Mouse (Mus musculus) natural killer cell, adult 2 months (primary cell): ENCODE results near the gene Tor1aip2.

Source experiments
- DNase-seq, 2 experiments: peaks; one replicate each; pipeline ENCODE4 v3.0.0; 2022; ENCODE audit warnings: low spot score in 2 of 2

Gene Tor1aip2

GRCm38 (mm10) chr1:156035269-156035929 is at the start of gene Tor1aip2:
Gene Tor1aip2, plus strand, starts transcription at chr1:156035403.
- DNase-seq: no peak

GRCm38 (mm10) chr1:155987625-155988024 is 47.6 kb upstream of the Tor1aip2 start:
- no peak for DNase-seq

GRCm38 (mm10) chr1:155989387-155989786 is 45.8 kb upstream of the Tor1aip2 start:
- no peak for DNase-seq

GRCm38 (mm10) chr1:155990391-155990790 is 44.8 kb upstream of the Tor1aip2 start:
- no peak for DNase-seq

GRCm38 (mm10) chr1:155994524-155994923 is 40.7 kb upstream of the Tor1aip2 start:
- no peak for DNase-seq

- no peak for DNase-seq
These were observed 39.6 kb upstream of the Tor1aip2 start for GRCm38 (mm10) chr1:155995612-155996011.

- no peak for DNase-seq
These were observed 32.8 kb upstream of the Tor1aip2 start for GRCm38 (mm10) chr1:156002366-156002765.

- DNase-seq: no peak
These were observed 31.8 kb upstream of the Tor1aip2 start for GRCm38 (mm10) chr1:156003201-156003935.

GRCm38 (mm10) chr1:156005906-156006305 is 29.3 kb upstream of the Tor1aip2 start:
- DNase-seq: no peak

GRCm38 (mm10) chr1:156009003-156009402 is 26.2 kb upstream of the Tor1aip2 start:
- peak in 1 of 2 experiments; percentile 7 for DNase-seq

- no peak for DNase-seq
These were observed 15.4 kb upstream of the Tor1aip2 start for GRCm38 (mm10) chr1:156019800-156020199.

- DNase-seq: no peak
These were observed 14.8 kb upstream of the Tor1aip2 start for GRCm38 (mm10) chr1:156020402-156020801.

GRCm38 (mm10) chr1:156024831-156025503 is 10.2 kb upstream of the Tor1aip2 start:
- no peak for DNase-seq

GRCm38 (mm10) chr1:156027849-156028248 is 7.4 kb upstream of the Tor1aip2 start:
- no peak for DNase-seq

GRCm38 (mm10) chr1:156028340-156028975 is 6.7 kb upstream of the Tor1aip2 start:
- no peak for DNase-seq

- DNase-seq: no peak
These were observed 1.3 kb upstream of the Tor1aip2 start for GRCm38 (mm10) chr1:156033921-156034320.

GRCm38 (mm10) chr1:156034661-156035060 is 542 bp upstream of the Tor1aip2 start:
- no peak for DNase-seq

GRCm38 (mm10) chr1:156035930-156036737 is 931 bp downstream of the Tor1aip2 start, which contains the start of gene Tor1aip1:
Gene Tor1aip1, minus strand, starts transcription at chr1:156036480.
- peak; percentile 97 to 98 for DNase-seq

GRCm38 (mm10) chr1:156037144-156037583 is 2.0 kb downstream of the Tor1aip2 start:
- DNase-seq: peak; percentile 27

- DNase-seq: peak; percentile 22 to 36
These were observed 4.8 kb downstream of the Tor1aip2 start for GRCm38 (mm10) chr1:156039989-156040388.
